Mouse (Mus musculus) adrenal gland, postnatal 14 days (tissue): ENCODE measurements around the gene Dmap1. TPM values are rescaled to one million over a fixed set of nuclear protein-coding genes. Genes with fewer than 3 reads are reported as not detected.

Experiments used
- total RNA-seq: library from RNA; stranded (reverse); gene quantifications from 2 replicates; pipeline ENCODE4 v1.2.3, GENCODE M21; 2021

The Dmap1 gene
- total RNA-seq, 1 experiment from 2014 or later, result 21.4 TPM

Other genes with a start within 250 kb of the Dmap1 start
- gene Rnf220, start 185.2 kb downstream of the Dmap1 start, total RNA-seq, result 68.8 and 93.7 TPM in 2 replicates
- gene Eri3, start 131.9 kb downstream of the Dmap1 start, total RNA-seq, result 65.3 and 70.7 TPM in 2 replicates
- gene Gm12845, start 42.1 kb upstream of the Dmap1 start, total RNA-seq, result not detected in 2 replicates
- gene Klf17, start 83.4 kb upstream of the Dmap1 start, total RNA-seq, result not detected in 2 replicates
- gene Slc6a9, start 152.2 kb upstream of the Dmap1 start, total RNA-seq, result 9.4 and 10.3 TPM in 2 replicates
- gene Ccdc24, start 190.3 kb upstream of the Dmap1 start, total RNA-seq, result 0.71 and 0.78 TPM in 2 replicates
- 12.6 and 15.1 TPM in 2 replicates for gene B4galt2, start 201.2 kb upstream of the Dmap1 start, total RNA-seq
- gene Atp6v0b, start 205.1 kb upstream of the Dmap1 start, total RNA-seq, result 167 and 172 TPM in 2 replicates
- gene Dph2, start 209.8 kb upstream of the Dmap1 start, total RNA-seq, result 10.2 and 10.7 TPM in 2 replicates
- 43.8 and 46.6 TPM in 2 replicates for gene Ipo13, start 232.7 kb upstream of the Dmap1 start, total RNA-seq
- gene Artn, start 247.5 kb upstream of the Dmap1 start, total RNA-seq, result 0.41 TPM in 1 of 2 replicates, not detected in the other